Mouse (Mus musculus): ENCODE results near the gene St8sia1. TPM values are rescaled to one million over a fixed set of nuclear protein-coding genes. Genes with fewer than 3 reads are reported as not detected.

Gene St8sia1
- polyA plus RNA-seq, 1 experiment from 2014 or later: 2.3 TPM

DNA sequence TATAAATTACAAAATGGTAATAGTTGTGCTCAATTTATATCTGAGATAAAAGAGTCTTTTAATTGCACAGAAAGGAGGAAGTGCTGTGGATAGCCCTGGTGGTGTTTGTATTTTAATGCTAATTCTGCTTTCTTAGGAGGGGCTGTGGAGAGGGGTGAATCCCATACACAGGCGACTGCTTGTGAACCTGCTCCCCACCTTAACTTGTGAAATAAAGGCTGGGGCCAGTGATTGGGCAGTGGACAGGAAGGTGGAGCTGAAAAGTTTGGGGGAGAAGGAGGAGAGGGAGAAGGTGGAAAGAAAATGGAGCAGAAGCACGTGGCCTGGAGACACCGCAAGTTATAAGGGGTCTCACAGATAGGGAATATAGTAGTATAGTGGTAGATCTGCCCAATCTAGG, 32.6 kb upstream of the St8sia1 start:
- no peaks in the 10 kb centered on the region for H3K27me3 ChIP-seq (ENCODE audit: insufficient read depth, low read length)
- no peak for TF ChIP-seq CTCF (IDR thresholded peaks at IDR 0.05; ENCODE audit: low read depth)
- H3K4me3 ChIP-seq (replicated peaks; ENCODE audit: low read depth, low read length): no peak overlapping the region
- no peak for ATAC-seq (replicated peaks; ENCODE audit: low FRiP score, low read depth)
- H3K9me3 ChIP-seq (replicated peaks; ENCODE audit: low read length): no peaks in the 10 kb centered on the region
- no peaks in the 10 kb centered on the region for H3K36me3 ChIP-seq (ENCODE audit: insufficient read depth, low read length)
- H3K9ac ChIP-seq (ENCODE audit: low read depth, low read length): no peak overlapping the region
- DNase-seq (ENCODE audit: low spot score): no peak
- H3K4me1 ChIP-seq (replicated peaks; ENCODE audit: insufficient read depth, low read length): no peaks in the 10 kb centered on the region
- H3K4me2 ChIP-seq (ENCODE audit: low read length): no peak overlapping the region
- WGBS: 86% methylated on average over 3 of the region's 3 CpGs
- H3K27ac ChIP-seq: no peak overlapping the region

GRCm38 (mm10) chr6:142995567-142995966, 31.3 kb upstream of the St8sia1 start:
- H3K27ac ChIP-seq: no peak overlapping the region
- no peak for TF ChIP-seq CTCF (IDR thresholded peaks at IDR 0.05; ENCODE audit: low read depth)

GRCm38 (mm10) chr6:142994821-142995220, 30.6 kb upstream of the St8sia1 start:
- no peak for DNase-seq (ENCODE audit: low spot score)
- Histone ChIP-seq H3K9me3 (replicated peaks; ENCODE audit: low read length) (no peaks in the 10 kb centered on the region), H3K27me3 (ENCODE audit: insufficient read depth, low read length) (no peaks in the 10 kb centered on the region), H3K4me1 (replicated peaks; ENCODE audit: insufficient read depth, low read length) (no peaks in the 10 kb centered on the region), H3K9ac (ENCODE audit: low read depth, low read length) (no peak overlapping the region), H3K36me3 (ENCODE audit: insufficient read depth, low read length) (no peaks in the 10 kb centered on the region), H3K4me3 (replicated peaks; ENCODE audit: low read depth, low read length) (no peak overlapping the region), H3K4me2 (ENCODE audit: low read length) (no peak overlapping the region), H3K27ac (no peak overlapping the region)
- 51% methylated on average over 7 of the region's 7 CpGs for WGBS
- TF ChIP-seq CTCF (IDR thresholded peaks at IDR 0.05; ENCODE audit: low read depth): no peak
- no peak for ATAC-seq (replicated peaks; ENCODE audit: low FRiP score, low read depth)

More at GRCm38 (mm10) chr6:142995567-142995966, 31.3 kb upstream of the St8sia1 start:
- Histone ChIP-seq H3K4me1 (replicated peaks; ENCODE audit: insufficient read depth, low read length) (no peaks in the 10 kb centered on the region), H3K9me3 (replicated peaks; ENCODE audit: low read length) (no peaks in the 10 kb centered on the region), H3K9ac (ENCODE audit: low read depth, low read length) (no peak overlapping the region), H3K4me3 (replicated peaks; ENCODE audit: low read depth, low read length) (no peak overlapping the region), H3K36me3 (ENCODE audit: insufficient read depth, low read length) (no peaks in the 10 kb centered on the region), H3K27me3 (ENCODE audit: insufficient read depth, low read length) (no peaks in the 10 kb centered on the region), H3K4me2 (ENCODE audit: low read length) (no peak overlapping the region)
- DNase-seq (ENCODE audit: low spot score): no peak
- ATAC-seq (replicated peaks; ENCODE audit: low FRiP score, low read depth): no peak
- WGBS: 73% methylated on average over 5 of the region's 5 CpGs

DNA sequence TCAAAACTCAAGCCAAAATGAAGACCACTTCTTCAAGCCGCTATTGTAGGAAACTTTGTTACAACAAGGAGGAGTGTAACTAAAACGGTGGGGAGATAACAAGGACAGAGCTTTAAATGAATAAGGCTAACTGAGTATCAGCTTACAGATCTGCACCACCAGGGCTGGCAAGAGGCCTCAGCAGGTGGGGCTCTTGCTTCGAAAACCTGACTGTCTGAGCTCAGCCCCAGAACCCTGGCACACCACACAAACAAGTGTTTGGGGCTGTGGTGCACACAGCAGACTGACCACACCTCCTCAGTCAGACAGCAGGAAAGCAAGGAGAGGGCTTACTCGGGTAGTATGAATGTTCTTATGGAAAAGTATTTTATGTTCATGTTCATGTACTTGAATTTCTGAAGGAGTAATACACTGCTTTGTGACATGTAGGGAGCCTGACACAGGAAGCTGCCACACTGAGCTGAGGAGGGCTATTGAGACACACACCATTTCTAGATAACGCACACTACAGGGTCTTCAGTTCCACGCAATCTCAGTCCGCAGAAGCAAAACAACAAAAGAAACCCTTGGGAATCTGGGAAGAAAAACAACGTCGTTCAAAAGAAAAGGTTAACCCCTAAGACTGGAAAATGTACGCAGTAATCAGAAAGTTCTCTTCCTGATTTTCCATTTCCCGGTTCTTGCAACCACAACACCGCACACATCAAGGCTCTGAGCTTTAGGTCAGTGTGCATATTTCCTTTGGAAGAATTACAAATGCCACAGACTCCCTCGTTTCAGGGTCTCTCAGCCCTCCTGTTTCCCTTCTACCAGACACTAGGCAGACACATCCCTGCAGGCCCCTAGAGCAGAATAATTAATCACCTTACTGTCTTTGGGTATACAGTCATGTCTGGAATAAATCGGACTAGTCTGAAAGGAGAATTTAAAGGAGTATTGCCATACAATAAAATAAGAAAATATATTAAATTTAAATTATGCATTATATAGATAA, 29.8 kb upstream of the St8sia1 start:
- 25% methylated on average over 14 of the region's 14 CpGs for WGBS
- Histone ChIP-seq H3K36me3 (ENCODE audit: insufficient read depth, low read length) (no peaks in the 10 kb centered on the region), H3K4me2 (ENCODE audit: low read length) (peak overlapping the region; percentile 12; the same call in 1 of the 2 replicates), H3K27me3 (ENCODE audit: insufficient read depth, low read length) (no peaks in the 10 kb centered on the region), H3K9me3 (replicated peaks; ENCODE audit: low read length) (no peaks in the 10 kb centered on the region), H3K4me1 (replicated peaks; ENCODE audit: insufficient read depth, low read length) (no peaks in the 10 kb centered on the region), H3K27ac (no peak overlapping the region), H3K4me3 (replicated peaks; ENCODE audit: low read depth, low read length) (no peak overlapping the region), H3K9ac (ENCODE audit: low read depth, low read length) (no peak overlapping the region)
- peak; percentile 41; the same call in 1 of the 2 replicates for TF ChIP-seq CTCF (IDR thresholded peaks at IDR 0.05; ENCODE audit: low read depth)
- ATAC-seq (replicated peaks; ENCODE audit: low FRiP score, low read depth) (no peak), DNase-seq (ENCODE audit: low spot score) (peak; percentile 49)

DNA sequence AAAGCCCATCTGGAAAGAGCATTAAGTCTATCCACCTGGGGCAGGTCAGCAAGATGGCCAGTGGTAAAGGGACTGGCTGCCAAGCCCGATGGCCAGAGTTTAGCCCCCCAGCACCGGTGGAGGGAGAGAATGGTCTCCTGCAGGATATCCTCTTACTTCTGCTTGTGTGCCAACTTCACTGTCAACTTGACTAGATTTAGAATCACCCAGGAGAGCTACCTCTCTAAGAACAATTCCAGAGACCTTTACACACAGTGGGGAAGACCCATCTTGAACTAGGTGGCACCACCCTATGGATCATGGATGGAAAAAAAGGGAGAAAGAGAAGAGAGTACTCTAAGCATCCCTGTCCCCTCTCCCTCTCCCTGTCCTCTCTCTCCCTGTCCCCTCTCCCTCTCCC, 28.7 kb upstream of the St8sia1 start:
- no peak for TF ChIP-seq CTCF (IDR thresholded peaks at IDR 0.05; ENCODE audit: low read depth)
- Histone ChIP-seq H3K9me3 (replicated peaks; ENCODE audit: low read length) (no peaks in the 10 kb centered on the region), H3K27me3 (ENCODE audit: insufficient read depth, low read length) (no peaks in the 10 kb centered on the region), H3K9ac (ENCODE audit: low read depth, low read length) (no peak overlapping the region), H3K4me2 (ENCODE audit: low read length) (no peak overlapping the region), H3K4me1 (replicated peaks; ENCODE audit: insufficient read depth, low read length) (no peaks in the 10 kb centered on the region), H3K36me3 (ENCODE audit: insufficient read depth, low read length) (no peaks in the 10 kb centered on the region), H3K4me3 (replicated peaks; ENCODE audit: low read depth, low read length) (no peak overlapping the region), H3K27ac (no peak overlapping the region)
- no peak for ATAC-seq (replicated peaks; ENCODE audit: low FRiP score, low read depth)
- DNase-seq (ENCODE audit: low spot score): no peak
- 63% methylated on average over 2 of the region's 2 CpGs for WGBS

DNA sequence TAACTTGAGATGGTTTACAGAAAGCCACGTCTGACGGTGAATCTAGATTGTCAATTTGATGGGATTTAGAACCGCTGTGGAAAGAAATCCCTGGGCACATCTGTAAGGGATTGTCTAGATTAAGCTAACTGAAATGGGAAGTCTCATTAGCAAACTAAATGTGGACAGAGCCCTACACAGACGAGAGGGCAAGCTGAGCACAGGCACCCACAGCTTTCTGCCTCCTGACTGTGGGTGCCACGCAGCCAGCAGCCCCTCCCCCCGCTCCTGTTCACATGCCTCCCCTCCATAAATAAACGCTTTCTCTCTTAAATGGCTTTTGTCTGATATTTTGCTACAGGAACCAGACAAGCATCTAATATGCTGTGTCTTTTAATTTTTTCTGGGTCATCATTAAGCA, 27.8 kb upstream of the St8sia1 start:
- no peak overlapping the region for H3K4me2 ChIP-seq (ENCODE audit: low read length)
- H3K27me3 ChIP-seq (ENCODE audit: insufficient read depth, low read length): no peaks in the 10 kb centered on the region
- no peak for ATAC-seq (replicated peaks; ENCODE audit: low FRiP score, low read depth)
- no peak overlapping the region for H3K4me3 ChIP-seq (replicated peaks; ENCODE audit: low read depth, low read length)
- H3K4me1 ChIP-seq (replicated peaks; ENCODE audit: insufficient read depth, low read length): no peaks in the 10 kb centered on the region
- no peak overlapping the region for H3K27ac ChIP-seq
- no peak for DNase-seq (ENCODE audit: low spot score)
- no peak for TF ChIP-seq CTCF (IDR thresholded peaks at IDR 0.05; ENCODE audit: low read depth)
- H3K36me3 ChIP-seq (ENCODE audit: insufficient read depth, low read length): no peaks in the 10 kb centered on the region
- no peak overlapping the region for H3K9ac ChIP-seq (ENCODE audit: low read depth, low read length)
- 65% methylated on average over 7 of the region's 7 CpGs for WGBS
- no peaks in the 10 kb centered on the region for H3K9me3 ChIP-seq (replicated peaks; ENCODE audit: low read length)

All from kidney, postnatal 0 days (tissue).